Mouse (Mus musculus): ENCODE measurements around the gene Pwp2. TPM values are rescaled to one million over a fixed set of nuclear protein-coding genes. Genes with fewer than 3 reads are reported as not detected.

The Pwp2 gene
- total RNA-seq, 2 experiments from 2014 or later, result 22.6 to 23.7 TPM

DNA sequence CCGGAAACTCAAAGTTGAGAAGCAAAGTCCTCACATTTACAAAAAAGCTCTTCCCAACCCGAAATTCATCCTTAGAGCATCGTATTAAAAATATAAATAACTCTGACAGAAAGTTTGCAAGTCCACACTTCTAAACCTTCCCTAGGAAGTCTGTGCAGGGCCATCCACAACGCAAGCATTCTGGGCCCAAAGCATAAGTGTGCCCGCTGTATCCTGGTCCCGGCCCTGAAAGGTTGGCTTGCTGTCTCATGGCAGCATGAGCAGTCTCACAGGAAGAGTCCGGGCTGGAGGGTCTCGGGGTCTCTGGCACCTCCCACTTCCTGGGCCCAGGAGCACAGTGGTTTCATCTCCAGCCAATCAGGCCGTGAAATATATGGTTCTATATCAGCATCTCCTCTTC, 13.4 kb downstream of the Pwp2 start:
- DNase-seq, result no peak
- intact Hi-C loops (cut with DNase I), result no loop called here

DNA sequence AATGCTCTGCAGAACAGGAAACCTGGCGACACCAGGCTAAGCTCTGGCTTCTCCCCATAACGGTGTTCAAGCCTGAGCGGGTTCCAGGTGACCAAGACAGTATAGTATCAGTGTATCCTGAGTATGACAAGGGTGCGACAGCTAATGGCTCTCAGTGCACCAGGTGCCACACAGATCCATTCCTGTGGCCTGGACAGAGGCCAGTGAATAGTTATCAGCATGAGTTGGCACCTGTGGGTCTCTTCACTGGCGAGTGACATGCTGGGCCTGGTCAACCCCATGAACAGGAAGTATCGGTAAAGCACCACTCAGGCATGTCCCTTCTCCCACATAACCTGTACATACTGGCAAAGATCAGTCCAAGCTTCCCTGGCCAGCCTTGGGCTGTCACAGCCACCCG, 13.9 kb downstream of the Pwp2 start:
- intact Hi-C loops (cut with DNase I), result no loop called here
- DNase-seq, result no peak

DNA sequence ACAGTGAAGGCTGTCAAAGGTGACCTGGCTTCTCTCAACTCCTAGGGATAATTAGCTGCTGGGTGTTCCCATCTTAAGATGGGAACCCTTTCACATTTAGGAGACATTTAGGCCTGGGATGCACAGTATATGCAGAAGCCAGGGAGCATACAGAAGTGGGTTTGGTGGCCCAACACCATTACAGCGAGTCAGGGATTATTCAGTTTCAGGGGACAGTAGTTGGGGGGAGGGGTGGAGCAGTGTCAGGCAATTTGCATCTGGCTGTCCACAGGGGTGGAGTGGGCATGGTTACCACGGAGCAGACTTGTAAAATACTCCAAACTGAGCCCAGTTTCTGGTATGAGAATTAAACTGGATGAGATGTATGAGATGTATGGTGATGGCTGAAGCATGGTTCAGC, 14.5 kb downstream of the Pwp2 start:
- DNase-seq, result no peak
- intact Hi-C loops (cut with DNase I), result no loop called here

DNA sequence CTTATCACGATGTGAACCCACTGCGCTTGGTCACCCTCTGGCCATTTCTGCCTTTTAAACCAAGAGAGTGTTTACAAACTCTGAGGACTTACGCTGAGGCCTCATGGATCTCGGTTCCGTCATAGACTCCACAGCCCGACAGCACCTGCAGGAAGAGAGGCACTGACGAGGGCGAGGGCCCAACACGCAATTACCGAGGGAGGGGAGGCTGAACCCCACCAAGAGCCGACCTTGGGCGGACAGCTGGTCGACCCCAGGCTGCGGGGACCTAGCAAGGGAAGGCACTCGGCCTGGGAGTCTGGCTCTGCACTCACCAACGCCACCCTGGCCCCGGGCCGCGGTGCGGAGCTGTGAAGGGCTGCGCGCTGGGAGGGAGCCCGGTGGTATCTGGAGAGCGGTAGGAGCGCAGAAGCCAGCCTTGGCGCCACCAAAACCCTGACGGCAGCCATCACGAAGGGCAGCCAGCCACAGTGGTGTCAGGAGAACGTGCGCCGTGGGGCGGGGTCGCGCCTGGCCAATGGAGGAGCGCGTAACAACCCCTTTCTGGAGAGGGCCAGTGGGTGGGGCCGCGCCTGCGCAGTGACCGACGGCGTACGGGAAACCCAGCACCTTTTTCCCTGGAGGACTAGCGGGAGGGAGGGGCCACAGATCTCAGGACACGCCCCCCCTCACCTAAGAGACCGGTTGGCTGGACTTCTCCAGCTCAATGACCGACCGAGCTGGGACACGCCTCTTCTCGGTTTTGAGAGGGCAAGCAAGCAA, 15.5 kb downstream of the Pwp2 start, which contains the start of gene D10Jhu81e:
D10Jhu81e (minus strand) TSS at position 502 of the 762 bp plus-strand sequence.
- intact Hi-C loops (cut with DNase I), result no loop called here

DNA sequence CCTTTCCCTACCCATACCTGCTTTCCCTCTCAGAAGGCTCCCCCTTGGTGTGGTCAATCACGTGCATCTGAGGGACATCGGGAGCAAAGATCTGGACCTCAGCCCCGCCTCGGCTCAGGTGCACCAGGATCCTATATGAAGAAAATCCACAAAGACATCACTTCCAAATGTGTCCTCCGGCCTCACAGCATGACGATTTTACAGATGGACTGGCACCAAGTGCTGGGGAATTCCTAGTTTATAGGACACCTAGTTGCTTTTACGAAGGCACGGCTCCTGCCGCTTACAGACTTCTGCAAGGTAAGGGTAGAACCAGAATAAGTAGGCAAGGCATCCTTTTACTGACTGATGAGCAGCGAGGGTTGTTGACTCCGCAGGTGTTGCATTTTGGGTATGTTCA, 16.2 kb downstream of the Pwp2 start:
- no peak for DNase-seq
- intact Hi-C loops (cut with DNase I), result no loop called here

More for the DNA sequence above, 15.5 kb downstream of the Pwp2 start, which contains the start of gene D10Jhu81e:
- peak; percentile 100 for DNase-seq

DNA sequence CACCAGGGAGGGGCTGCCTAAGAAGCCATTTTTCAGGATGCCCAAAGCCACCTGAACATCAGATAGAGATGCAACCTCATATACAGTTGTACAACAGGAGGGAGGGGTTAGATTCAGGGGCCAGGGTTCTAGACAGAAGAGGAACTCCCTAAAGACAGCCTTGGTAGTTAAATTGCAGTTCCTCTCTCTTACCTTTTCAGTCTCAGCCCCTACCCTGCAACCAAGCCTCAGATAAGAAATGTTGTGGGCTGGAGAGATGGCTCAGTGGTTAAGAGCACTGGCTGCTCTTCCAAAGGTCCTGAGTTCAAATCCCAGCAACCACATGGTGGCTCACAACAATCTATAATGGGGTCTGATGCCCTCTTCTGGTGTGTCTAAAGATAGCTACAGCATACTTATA, 17.2 kb downstream of the Pwp2 start:
- intact Hi-C loops (cut with DNase I), result no loop called here

DNA sequence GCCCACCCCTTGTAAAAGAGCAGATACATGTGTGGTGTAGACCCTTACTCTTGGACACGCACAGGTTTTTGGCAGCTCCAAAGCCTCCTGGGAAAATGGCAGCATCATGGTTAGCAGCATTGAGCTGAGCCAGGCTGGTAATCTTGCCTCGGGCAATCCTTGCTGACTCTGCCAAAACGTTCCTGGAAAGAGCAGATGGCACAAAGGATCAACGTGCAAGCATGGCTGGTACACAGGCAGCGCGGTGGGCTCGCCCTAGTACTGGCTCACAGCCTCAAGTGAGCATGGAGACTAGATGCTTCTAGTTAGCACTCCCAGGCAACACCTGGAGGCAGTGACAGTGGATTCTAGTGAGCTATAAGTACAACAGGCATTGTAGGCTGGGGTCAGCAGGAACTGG, 17.6 kb downstream of the Pwp2 start:
- intact Hi-C loops (cut with DNase I), result no loop called here
- DNase-seq, result peak; percentile 72

More for the DNA sequence above, 17.2 kb downstream of the Pwp2 start:
- DNase-seq, result no peak

DNA sequence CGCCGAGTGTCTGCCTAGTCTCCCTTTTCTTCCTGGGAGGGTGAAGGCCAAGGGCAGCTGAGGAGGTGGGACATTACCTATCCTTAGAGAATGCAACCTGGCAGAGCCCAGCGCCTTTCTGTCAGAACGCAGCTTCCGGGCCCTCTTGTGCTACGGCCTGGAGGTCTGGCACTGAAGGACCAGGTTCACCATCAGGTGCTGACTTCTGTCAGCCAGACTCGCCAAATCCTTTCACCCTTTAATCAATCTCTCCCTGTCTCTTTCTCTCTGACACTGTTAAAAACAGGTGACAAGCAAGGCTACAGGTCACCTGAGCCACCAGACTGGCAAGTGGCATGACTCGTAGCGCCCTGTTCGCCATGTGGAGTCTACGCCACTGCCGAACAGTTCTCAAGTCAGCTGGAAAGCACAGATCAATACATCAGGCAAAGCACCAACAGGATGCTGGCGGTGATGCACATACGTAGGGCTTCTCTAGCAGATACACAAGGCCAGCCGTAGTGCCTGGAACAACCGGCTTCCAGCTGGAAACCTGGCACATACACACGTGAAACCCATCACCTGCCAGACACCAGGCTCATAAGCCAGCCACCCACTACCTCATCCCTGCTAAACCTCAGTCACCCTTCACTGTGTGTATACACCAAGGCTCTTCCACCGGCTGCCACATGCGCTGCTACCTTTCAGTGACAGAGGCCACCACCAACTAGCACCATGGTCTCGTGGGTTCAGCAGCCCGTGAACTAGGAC, 19.5 kb downstream of the Pwp2 start:
- DNase-seq, result no peak
- intact Hi-C loops (cut with DNase I), result no loop called here

DNA sequence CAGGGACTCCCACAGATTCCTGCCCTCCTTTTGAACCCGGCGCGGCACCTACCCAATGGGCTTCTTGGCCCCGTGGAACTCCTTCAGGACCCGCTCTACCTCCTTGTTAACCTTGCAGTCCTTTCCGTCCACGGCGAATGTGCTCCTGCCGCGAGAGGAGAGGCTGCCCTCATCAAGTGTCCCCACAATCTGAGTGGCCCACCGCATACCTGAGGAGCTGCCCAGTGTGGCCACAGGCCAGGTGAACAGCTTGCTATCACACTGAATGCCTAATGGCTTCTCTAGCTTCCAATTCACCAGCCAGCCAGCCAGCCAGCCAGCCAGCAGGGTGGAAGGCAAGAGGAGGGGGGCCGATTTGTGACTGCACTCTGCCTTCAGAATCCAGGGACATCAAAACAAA, 20.2 kb downstream of the Pwp2 start:
- peak; percentile 53 for DNase-seq
- intact Hi-C loops (cut with DNase I), result loop anchor here (5.0 kb wide), 1 partner anchor 137 kb away; no protein-coding TSS in a partner anchor

DNA sequence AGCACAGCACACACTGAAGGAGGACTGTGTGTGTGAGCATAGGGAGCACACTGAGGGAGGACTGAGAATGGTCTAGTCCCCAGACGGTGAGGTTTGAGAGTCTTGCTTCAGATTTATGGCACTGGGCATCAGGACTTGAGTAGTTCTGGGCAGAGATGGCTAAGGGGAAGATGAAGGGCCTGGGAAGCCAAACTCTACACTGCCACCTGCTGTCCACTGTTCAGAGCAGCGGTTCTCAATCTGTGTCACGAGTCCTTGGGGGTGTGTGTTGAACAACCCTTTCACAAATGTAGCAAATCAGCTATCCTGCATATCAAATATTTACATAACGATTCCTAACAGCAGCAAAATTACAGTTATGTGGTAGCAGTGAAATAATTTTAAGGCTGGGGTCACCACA, 21.0 kb downstream of the Pwp2 start:
- DNase-seq, result peak; percentile 66
- intact Hi-C loops (cut with DNase I), result loop anchor here (5.0 kb wide), 1 partner anchor 137 kb away; no protein-coding TSS in a partner anchor

DNA sequence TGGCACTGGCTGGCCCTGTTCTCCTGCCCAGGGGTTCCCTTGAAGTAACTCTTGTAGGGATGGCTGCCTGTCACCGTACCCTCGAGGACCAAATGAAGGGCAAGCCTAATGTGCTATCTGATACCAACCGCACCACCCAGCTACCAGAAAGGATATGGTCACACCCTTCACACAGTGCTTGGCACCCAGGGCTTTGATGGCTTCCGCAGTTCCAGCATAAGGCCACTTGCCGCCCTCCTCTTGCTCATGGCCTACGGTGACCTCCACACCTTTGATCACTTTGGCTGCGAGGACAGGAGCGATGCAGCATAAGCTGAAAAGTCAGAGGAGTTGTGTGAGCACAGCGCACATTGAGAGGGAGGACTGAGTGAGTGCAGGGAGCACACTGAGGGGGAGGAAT, 21.7 kb downstream of the Pwp2 start:
- intact Hi-C loops (cut with DNase I), result loop anchor here (5.0 kb wide), 1 partner anchor 136 kb away; no protein-coding TSS in a partner anchor
- DNase-seq, result no peak

DNA sequence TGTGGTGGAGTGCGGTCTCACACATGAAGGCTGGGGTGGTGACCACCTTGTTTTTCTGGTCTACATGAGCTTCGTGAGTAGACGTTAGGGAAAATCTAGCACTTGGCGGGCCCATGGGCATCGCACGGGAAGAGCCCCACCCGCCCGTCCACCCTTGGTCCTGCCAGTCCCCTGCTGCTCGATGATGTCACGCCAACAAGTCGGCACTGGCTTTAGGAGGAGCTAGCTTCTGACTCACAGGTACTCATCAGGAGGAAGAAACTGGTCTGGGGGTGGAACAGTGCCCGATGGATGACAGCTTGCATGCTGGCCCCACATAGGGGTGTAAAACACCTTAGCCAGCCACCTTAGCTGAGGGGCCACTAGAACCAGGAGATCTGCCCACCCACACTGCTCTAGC, 22.3 kb downstream of the Pwp2 start:
- intact Hi-C loops (cut with DNase I), result loop anchor here (5.0 kb wide), 1 partner anchor 135 kb away; no protein-coding TSS in a partner anchor
- no peak for DNase-seq

DNA sequence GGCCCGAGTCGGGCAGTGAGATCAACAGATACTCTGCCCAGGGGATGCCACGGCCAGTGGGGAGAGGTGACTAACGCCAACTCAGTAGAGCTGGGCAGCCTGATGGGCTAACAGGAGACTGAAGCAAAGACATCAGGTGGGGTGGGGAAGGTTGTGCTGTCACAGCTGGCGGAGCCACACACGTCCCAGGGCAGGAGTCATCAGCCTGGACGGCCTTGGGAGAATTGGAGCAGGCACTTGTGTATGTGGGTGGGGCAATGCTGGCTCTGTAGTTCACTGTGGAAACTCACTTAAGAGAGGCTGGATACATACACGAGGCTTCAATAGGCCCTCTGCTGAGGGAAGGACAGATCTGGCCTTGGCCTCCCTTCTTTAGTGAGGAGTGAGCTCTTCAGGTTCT, 23.9 kb downstream of the Pwp2 start:
- no peak for DNase-seq
- intact Hi-C loops (cut with DNase I), result loop anchor here (5.0 kb wide), 1 partner anchor 134 kb away; no protein-coding TSS in a partner anchor

DNA sequence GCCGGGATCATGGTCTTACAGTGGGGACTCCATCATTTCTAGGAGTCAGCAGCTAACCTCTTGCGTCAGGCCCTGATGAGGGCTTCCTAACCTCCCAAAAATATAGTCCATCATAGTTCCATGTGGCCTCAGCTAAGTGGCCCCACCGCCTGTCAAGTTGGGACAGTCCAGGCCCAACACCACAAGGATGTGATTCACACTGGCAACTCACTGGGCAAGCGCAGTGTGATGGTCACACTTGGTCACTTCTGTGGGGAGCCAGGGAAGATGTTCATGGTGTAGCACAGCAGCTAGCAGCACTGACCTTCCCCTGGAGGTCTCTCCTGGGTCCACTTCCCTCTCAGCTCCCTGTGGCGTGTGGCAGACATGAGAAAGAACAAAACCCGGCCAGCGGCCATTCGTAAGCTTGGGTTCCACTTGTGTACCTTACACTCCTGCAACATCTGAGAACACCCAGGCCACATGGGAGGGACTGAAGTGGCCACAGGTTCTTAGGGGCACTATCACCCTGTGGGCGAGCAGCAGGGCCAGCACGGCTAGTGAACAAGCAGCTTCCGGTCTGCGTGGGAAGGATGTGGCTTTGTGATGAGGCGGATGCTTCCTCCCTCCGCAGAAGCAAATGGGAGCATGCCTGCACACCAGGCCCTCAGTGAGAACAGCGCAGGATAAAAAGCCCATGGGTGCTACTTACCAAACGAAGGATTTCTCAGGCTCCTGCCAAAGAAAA, 24.4 kb downstream of the Pwp2 start:
- intact Hi-C loops (cut with DNase I), result loop anchor here (5.0 kb wide), 1 partner anchor 133 kb away; no protein-coding TSS in a partner anchor
- DNase-seq, result no peak

DNA sequence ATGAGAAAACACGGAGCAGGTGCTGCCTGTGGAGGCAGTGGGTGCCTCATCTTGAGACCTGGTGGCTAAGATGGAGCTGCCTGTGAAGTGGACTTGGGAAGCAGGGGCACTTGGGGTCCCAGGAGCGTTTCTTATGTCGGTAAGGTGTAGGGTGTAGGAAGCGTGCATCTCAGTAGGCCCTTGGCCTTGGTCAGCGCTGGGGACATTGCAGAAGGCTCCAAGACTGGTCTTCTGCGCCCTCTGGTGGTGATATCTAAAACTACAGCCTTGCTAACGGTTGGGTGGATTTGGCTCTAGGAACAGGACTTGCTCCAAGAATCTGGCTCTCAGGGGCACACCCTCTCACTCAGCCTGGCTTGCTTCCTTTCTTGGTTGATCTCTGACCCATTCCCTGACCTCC, 25.0 kb downstream of the Pwp2 start:
- peak; percentile 86 for DNase-seq
- intact Hi-C loops (cut with DNase I), result loop anchor here (5.0 kb wide), 1 partner anchor 133 kb away; no protein-coding TSS in a partner anchor

DNA sequence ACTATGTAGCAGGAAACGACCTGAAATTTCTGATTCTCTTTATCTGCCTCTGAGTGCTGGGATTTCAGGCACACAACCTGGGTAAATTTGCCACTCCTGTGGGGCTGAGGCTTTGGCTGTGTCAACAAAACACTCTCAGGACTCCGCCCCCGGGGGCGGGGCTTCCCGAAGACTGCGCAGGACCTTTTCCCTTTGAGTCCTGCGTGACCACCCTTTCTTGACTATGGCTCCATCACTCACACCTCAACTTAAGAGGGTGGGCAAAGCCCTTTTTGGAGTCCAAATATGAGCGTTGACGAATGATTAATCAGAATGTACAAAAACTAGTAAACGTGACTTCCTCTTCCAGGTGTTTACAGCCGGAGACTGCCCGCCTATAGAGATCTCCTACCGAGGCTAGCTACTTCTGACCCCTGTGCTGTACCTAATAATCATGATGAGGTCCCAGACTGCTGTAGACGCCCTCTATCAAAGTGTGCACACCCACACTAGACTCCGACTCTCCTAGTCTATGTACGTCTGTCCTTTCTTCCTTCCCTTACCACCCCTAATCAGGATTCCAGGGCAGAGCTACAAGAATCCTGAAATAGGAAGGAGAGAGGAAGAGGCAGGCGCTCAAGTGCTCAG, 25.6 kb downstream of the Pwp2 start:
- peak; percentile 33 for DNase-seq
- intact Hi-C loops (cut with DNase I), result no loop called here

DNA sequence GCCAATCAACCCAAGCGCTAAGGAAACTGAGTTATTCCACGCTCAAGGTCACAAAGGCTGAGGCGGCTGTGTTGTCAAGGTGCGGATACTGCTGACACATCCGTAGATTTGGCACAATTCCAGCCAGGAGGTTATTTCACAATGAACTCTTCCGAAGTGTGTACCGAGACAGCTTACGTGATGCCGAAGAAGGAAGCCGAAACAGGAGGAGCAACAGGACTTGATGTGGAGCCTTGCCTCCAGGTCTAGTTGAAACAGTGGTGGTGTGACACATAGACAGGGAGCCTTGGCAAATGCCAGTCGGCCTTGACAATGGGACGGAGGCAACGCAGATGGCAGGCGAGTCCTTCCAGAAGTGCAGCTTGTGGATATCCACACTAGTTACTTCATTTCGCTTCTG, 26.9 kb downstream of the Pwp2 start:
- intact Hi-C loops (cut with DNase I), result no loop called here
- DNase-seq, result no peak

DNA sequence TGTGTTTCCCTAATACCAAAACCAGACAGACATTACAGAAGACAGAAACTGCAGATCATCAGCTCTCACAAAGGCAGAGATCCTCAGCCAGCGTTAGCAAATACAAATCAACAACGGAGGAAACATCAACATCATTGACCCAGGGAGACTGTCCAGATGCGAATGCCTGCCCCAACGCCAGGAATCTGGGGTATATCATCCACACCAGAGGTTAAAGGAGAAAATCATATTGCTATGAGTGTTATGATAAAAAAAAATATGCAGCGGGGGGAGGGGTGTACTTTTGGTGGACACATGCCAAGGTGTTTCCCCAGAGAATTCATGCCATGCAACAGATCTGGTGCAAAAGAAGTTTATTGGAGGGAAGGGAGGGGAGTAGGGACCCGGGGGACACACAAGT, 28.0 kb downstream of the Pwp2 start:
- DNase-seq, result no peak
- intact Hi-C loops (cut with DNase I), result no loop called here

DNA sequence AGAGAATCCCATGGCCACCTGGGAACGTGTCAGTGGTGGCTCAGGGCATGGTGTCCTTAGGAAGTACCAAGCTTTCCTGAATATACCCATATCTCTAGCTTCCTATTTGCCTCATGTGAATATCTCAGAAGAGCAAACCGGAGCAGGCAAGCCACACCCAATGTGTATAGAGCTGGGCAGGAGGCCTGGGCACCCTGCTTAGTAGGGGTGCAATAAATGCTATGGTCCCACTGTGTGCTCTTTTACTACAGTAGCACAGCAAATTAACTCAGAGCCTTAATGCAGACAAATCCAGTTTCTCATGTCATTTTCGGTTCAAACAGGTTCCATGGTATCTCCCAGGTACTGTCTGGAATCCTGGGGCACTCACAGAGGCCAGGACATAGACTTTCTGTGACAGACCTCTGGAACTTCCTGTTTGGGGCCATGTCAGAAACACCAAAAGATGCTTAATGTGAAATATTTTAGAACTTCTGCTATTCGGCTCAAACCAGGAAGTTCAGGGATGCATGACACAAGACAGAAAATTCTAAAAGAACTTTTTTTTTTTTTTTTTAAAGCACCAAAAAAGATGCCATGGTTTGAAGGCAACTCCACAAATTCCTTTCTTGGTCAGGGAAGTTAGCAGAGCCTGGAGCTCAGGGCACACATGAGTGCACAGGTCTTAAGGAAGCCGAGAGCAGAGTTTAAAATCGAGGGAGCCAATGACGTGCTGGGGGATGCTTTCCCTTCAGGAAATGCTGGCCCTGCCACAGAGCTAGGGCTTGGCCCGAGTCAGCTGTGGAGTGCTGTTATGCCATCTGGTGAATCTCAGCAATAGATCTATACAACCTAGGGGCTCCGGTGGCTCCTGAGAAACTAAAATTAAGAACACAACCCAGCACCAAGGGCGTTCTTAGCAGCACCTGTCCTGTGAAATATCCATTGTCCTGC, 35.8 kb downstream of the Pwp2 start:
- intact Hi-C loops (cut with DNase I), result no loop called here
- no peak for DNase-seq
